Mouse (Mus musculus) heart, embryonic 11.5 days (tissue): Measurements from ENCODE around the gene Robo2. TPM values are rescaled to one million over a fixed set of nuclear protein-coding genes. Genes with fewer than 3 reads are reported as not detected.

Source experiments
- ATAC-seq: fragments of 200-750 bp; cut with Nextera tagmentation; replicated peaks from 2 replicates; pipeline ENCODE4 v1.8.0; 2017; ENCODE audit warnings: moderate library complexity; ENCODE audit not compliant: insufficient number of reproducible peaks, low FRiP score, low TSS enrichment
- H3K27ac ChIP-seq: fragments of 300-500 bp; sonication (generic); 2 replicates; pipeline ENCODE4 v1.5.1; 2014; ENCODE audit warnings: mild to moderate bottlenecking, low read depth, low read length
- H3K27me3 ChIP-seq: fragments of 300-500 bp; sonication (generic); 2 replicates; pipeline ENCODE4 v1.6.1; 2014; ENCODE audit warnings: mild to moderate bottlenecking, low read length, mixed read lengths; ENCODE audit not compliant: control insufficient read depth, insufficient read depth
- H3K36me3 ChIP-seq: fragments of 300-500 bp; sonication (generic); 2 replicates; pipeline ENCODE4 v1.6.1; 2014; ENCODE audit warnings: mild to moderate bottlenecking, low read length, moderate library complexity, mixed read lengths; ENCODE audit not compliant: control insufficient read depth, insufficient read depth
- H3K4me1 ChIP-seq: fragments of 300-500 bp; sonication (generic); 2 replicates; pipeline ENCODE4 v1.6.1; 2014; ENCODE audit warnings: low read length; ENCODE audit not compliant: control insufficient read depth, insufficient read depth
- H3K4me2 ChIP-seq: fragments of 300-500 bp; sonication (generic); 2 replicates; pipeline ENCODE4 v1.6.1; 2014; ENCODE audit warnings: mild to moderate bottlenecking, moderate library complexity
- H3K4me3 ChIP-seq: fragments of 300-500 bp; sonication (generic); 2 replicates; pipeline ENCODE4 v1.5.1; 2014; ENCODE audit warnings: low read depth, low read length
- H3K9ac ChIP-seq: fragments of 300-500 bp; sonication (generic); 2 replicates; pipeline ENCODE4 v1.6.1; 2014; ENCODE audit warnings: mild to moderate bottlenecking, low read depth, low read length, moderate library complexity
- H3K9me3 ChIP-seq: fragments of 300-500 bp; sonication (generic); replicated peaks from 2 replicates; pipeline ENCODE4 v1.6.1; 2016; ENCODE audit warnings: low read length; ENCODE audit not compliant: control insufficient read depth
- WGBS: fragments of 180-500 bp; shearing (Covaris S2); extraction: QIAGEN DNeasy Blood & Tissue Kit; methylation state at CpG from one replicate; pipeline ENCODE4 v1.1.7; 2014; ENCODE audit not compliant: insufficient replicate concordance; 5-methylcytosine and 5-hydroxymethylcytosine counted together
- polyA plus RNA-seq: library from polyadenylated mRNA; unstranded; fragments of >200 nt; fragmentation: Nextera tagmentation; extraction: Ambion mirVana; gene quantifications from 2 replicates; pipeline ENCODE4 v1.2.1, GENCODE M21; 2014

The Robo2 gene
- polyA plus RNA-seq, 1 experiment from 2014 or later, result 18.8 TPM

DNA sequence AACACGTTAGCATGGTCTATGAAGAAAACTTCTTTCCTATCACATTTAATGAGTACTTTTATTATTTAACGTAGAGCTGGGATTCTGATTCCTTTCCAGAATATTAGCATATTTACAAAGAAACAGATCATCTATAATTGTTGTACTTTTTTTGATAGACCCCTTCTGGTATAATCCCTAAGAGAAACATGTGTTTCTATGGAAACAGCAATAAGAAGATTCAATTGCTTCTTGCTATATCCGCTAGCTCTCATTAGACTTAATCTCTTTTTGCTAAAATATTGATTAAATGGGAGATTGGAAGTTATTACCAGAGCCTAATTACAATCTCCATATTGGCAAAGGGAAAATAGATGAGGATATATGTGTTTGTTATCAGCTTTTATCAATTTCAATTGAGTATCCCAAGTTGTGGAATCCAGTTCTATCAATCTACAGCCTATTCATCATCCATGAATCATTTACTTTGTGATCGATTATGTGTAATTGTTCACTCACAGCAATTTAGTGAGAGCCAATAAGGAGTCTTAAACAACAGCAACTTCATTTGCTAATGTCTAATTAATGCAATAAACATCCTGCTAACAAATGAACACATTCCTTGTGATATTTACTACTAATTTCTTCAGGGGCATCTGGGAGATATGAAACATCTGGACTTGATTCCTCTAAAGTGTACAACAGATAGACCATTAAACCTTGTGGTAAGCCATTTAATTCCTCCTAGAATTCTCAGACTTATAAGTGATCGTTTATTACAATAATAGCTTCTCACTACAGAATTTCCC is 472.0 kb downstream of the Robo2 start:
- Histone ChIP-seq H3K27ac (no peak overlapping the region), H3K9me3 (no peaks in the 10 kb centered on the region), H3K4me1 (no peaks in the 10 kb centered on the region), H3K27me3 (no peaks in the 10 kb centered on the region), H3K4me3 (no peak overlapping the region), H3K9ac (no peak overlapping the region), H3K36me3 (no peaks in the 10 kb centered on the region), H3K4me2 (no peak overlapping the region)
- ATAC-seq, result no peak
- WGBS, result 85% methylated on average over 5 of the region's 5 CpGs

DNA sequence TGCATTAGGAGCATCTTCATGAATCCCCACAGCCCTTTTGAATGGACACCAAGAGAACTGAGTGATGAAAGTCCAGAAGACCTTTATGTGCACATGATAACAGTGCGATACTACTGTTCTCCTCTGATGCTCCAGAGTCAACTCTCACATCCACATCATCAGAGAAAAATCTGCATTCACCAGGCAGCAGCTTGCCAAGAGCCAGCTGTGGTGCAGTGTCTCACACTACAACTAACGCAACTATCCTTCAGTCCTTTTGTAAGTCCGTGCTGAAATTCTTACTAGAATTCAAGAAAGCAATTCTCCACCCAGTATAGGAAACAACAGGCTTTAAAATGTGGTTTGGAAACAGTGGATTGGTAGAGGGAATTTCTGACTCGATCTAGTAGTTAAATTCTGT is 481.3 kb downstream of the Robo2 start:
- Histone ChIP-seq H3K4me2 (no peak overlapping the region), H3K4me1 (no peaks in the 10 kb centered on the region), H3K27me3 (no peaks in the 10 kb centered on the region), H3K9ac (no peak overlapping the region), H3K27ac (no peak overlapping the region), H3K4me3 (no peak overlapping the region), H3K36me3 (no peaks in the 10 kb centered on the region), H3K9me3 (no peaks in the 10 kb centered on the region)
- no peak for ATAC-seq
- 83% methylated on average over 4 of the region's 4 CpGs for WGBS

DNA sequence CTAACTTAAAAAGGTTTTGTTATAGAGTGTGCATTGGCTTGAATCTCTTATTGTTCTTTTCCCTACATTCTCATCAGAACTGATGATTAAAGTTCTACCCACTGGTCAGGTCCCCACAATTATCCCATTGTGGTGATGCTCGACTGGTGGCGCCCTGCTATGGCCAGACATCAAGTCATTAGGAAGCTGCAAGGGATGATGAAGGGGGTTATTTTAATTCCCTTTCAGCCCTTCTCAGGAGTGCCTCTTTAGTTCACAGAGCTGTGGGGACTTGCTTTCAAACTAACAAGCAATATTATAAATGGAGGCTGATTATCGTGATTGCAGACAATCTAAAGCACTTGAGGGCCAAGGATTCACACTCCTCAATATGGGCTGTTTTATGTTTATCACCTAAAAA is 484.1 kb downstream of the Robo2 start:
- H3K27me3 ChIP-seq, result no peaks in the 10 kb centered on the region
- no peaks in the 10 kb centered on the region for H3K36me3 ChIP-seq
- ATAC-seq, result no peak
- H3K27ac ChIP-seq, result no peak overlapping the region
- H3K4me2 ChIP-seq, result no peak overlapping the region
- no peak overlapping the region for H3K4me3 ChIP-seq
- no peaks in the 10 kb centered on the region for H3K4me1 ChIP-seq
- WGBS, result 74% methylated on average over 3 of the region's 3 CpGs
- H3K9me3 ChIP-seq, result no peaks in the 10 kb centered on the region
- H3K9ac ChIP-seq, result no peak overlapping the region

DNA sequence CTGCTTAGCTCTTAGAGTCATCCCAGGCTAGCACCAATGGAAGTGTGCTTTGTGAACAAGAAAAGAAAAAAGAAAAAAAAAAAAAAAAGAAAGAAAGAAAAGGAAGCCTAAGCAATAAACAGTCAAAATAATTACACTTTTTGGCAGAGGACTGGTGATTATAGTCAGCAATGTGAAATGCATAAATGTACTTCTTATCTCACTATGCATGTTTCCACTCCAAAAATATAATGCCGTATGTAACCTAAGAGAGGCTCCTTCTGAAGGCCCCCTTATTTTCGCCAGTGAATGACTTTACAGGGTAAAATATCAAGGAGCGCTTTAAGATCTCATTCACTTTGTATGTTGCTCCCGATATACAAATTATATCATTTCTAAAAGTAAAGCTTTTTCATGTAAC is 496.2 kb downstream of the Robo2 start:
- no peaks in the 10 kb centered on the region for H3K36me3 ChIP-seq

DNA sequence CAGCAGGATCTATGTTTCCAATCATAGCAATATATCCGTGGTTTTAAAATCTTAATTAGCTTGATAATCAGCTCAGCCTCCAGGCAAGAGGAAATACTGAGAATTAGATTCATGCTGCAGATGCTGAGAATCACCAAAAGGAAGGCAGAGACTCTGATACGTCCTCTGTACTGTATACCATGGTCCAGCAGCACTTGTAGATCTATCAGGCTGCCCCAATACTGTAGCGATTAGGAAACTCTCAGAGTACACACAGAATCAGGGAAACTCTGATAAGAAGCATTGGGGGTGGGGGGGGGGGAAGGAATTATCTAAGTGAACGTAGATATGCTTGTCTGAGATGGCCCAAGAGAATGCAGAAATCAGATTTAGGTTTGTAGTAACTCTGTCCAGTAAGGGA is 496.7 kb downstream of the Robo2 start:
- Histone ChIP-seq H3K4me1 (0 out of 2 replicates have a peak, but pooled peaks cover 3% of the 10 kb centered on the region), H3K27me3 (no peaks in the 10 kb centered on the region), H3K27ac (no peak overlapping the region), H3K9ac (no peak overlapping the region), H3K36me3 (no peaks in the 10 kb centered on the region), H3K4me2 (no peak overlapping the region), H3K4me3 (no peak overlapping the region), H3K9me3 (no peaks in the 10 kb centered on the region)
- WGBS, result 27% methylated on average over 4 of the region's 4 CpGs
- no peak for ATAC-seq

More for the DNA sequence above, 496.2 kb downstream of the Robo2 start:
- Histone ChIP-seq H3K4me2 (no peak overlapping the region), H3K4me3 (no peak overlapping the region), H3K4me1 (0 out of 2 replicates have a peak, but pooled peaks cover 3% of the 10 kb centered on the region), H3K9ac (no peak overlapping the region), H3K27ac (no peak overlapping the region), H3K9me3 (no peaks in the 10 kb centered on the region), H3K27me3 (no peaks in the 10 kb centered on the region)
- WGBS, result 82% methylated on average over 4 of the region's 4 CpGs
- ATAC-seq, result no peak

DNA sequence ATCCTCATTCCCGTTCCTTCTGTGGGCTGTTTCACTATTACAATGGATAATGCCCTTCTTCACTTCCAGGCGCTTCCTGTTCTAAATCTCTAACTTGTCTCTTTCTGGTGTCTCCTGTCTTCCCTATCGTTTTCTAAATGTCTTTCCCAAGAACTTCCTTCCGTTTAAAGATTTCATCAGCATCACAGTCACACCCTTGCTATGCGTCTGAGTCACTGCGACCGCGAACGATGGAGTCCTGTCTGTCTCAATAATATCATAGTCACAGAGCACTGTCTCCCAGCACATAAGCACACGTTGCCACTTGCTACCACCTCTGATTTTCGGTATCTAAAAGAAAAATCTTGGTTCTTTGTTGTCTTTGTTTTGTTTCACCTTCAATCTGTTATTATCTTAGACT is 503.1 kb downstream of the Robo2 start:
- Histone ChIP-seq H3K4me3 (no peak overlapping the region), H3K27ac (no peak overlapping the region), H3K9me3 (no peaks in the 10 kb centered on the region), H3K27me3 (no peaks in the 10 kb centered on the region), H3K4me1 (no peaks in the 10 kb centered on the region), H3K4me2 (no peak overlapping the region), H3K36me3 (no peaks in the 10 kb centered on the region), H3K9ac (no peak overlapping the region)
- ATAC-seq, result no peak
- 73% methylated on average over 11 of the region's 11 CpGs for WGBS

DNA sequence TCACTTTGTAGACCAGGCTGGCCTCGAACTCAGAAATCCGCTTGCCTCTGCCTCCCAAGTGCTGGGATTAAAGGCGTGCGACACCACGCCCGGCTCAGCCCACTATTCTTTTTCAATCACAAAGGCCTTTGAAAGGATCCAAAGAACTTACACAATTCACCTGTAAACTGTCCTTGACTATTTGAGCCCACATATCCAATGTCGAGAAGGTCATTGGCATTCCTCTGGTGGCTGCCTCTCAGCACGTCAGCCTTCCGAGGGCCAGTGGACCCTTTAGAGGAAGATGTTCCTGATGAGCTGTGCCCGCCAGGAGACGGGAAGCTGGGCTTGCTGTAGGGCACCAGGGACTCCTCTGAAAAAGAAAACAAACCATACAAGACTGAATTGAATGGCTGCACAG is 514.8 kb downstream of the Robo2 start:
- no peaks in the 10 kb centered on the region for H3K27me3 ChIP-seq
- H3K4me2 ChIP-seq, result no peak overlapping the region
- 82% methylated on average over 11 of the region's 11 CpGs for WGBS
- no peaks in the 10 kb centered on the region for H3K36me3 ChIP-seq
- H3K4me3 ChIP-seq, result no peak overlapping the region
- H3K9ac ChIP-seq, result no peak overlapping the region
- no peak for ATAC-seq
- H3K9me3 ChIP-seq, result no peaks in the 10 kb centered on the region
- H3K4me1 ChIP-seq, result no peaks in the 10 kb centered on the region
- H3K27ac ChIP-seq, result no peak overlapping the region

DNA sequence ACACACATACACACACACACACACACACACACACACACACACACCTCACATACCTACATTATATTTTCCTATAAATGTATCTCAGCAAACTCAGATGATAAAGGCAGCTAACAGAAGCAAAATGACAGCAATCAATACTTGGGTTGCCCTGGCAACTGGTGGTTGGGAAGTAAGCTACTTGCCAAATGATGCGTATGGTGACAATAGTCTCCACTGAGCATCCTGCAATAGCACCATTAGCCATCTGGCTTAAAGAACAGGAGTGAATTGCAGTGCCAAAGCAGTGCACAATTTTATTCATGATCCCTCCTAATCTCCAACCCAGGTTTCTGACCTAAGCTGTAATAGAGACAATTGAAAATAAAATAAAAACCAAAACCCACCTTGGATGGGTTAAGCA is 529.7 kb downstream of the Robo2 start:
- no peak for ATAC-seq
- 86% methylated on average over 1 of the region's 1 CpGs for WGBS
- Histone ChIP-seq H3K4me3 (no peak overlapping the region), H3K27me3 (no peaks in the 10 kb centered on the region), H3K36me3 (no peaks in the 10 kb centered on the region), H3K9ac (no peak overlapping the region), H3K4me1 (no peaks in the 10 kb centered on the region), H3K27ac (no peak overlapping the region), H3K4me2 (no peak overlapping the region), H3K9me3 (no peaks in the 10 kb centered on the region)

DNA sequence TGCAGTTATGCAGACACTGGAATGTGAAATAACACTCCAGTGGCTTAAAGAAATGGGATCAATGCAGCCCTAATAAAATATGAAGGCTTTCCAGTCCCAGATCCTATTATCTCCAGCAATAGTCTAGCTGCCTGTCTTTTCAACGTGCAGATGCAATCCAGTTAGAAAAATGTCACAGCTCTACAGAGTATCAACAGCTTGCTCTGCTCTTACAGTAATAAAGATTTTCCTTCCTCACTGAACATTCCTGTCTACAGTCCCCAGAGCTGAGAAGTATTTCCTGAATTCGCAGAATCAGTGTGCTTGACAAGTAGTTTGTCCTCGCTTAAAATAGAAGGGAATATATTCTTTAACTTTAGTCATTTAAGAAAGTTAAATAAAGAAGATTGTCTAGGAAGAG is 533.7 kb downstream of the Robo2 start:
- no peak for ATAC-seq

More for the DNA sequence above, 533.7 kb downstream of the Robo2 start:
- Histone ChIP-seq H3K27ac (no peak overlapping the region), H3K9me3 (no peaks in the 10 kb centered on the region), H3K27me3 (no peaks in the 10 kb centered on the region), H3K4me2 (no peak overlapping the region), H3K4me3 (no peak overlapping the region), H3K9ac (no peak overlapping the region), H3K4me1 (no peaks in the 10 kb centered on the region), H3K36me3 (no peaks in the 10 kb centered on the region)
- 61% methylated on average over 3 of the region's 3 CpGs for WGBS
